Mouse (Mus musculus) brain, embryonic 18.5 days (tissue): ENCODE results near the gene Vipr2.

Experiments
- DNase-seq: peaks from one replicate; pipeline ENCODE4 v3.0.0-alpha.2; 2012; ENCODE audit warnings: low read depth, low spot score

The Vipr2 gene

GRCm38 (mm10) chr12:116077074-116077854, at the start of gene Vipr2:
TSS of gene Vipr2 (plus strand) at chr12:116077726.
- no peak for DNase-seq

- no peak for DNase-seq
These were observed 49.4 kb upstream of the Vipr2 start for GRCm38 (mm10) chr12:116028095-116028494.

DNA sequence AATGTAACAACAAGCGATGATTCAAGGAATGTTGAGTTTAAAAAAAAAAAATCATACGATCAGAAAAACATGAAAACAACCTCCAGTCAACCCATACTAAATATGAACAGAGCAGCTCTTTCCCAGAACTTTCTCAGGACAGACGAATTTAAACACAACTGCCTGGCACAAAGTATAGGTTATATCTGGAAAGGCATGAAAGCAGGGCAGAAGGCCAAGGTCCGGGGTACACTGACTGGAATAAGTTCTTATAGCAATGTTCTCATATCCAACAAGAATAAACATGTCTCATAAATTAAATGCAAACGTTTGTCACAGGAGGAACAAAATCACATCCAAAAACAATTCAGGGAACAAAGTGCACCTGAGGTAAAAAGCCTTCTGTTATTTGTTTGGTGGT, 42.2 kb upstream of the Vipr2 start:
- DNase-seq: no peak

DNA sequence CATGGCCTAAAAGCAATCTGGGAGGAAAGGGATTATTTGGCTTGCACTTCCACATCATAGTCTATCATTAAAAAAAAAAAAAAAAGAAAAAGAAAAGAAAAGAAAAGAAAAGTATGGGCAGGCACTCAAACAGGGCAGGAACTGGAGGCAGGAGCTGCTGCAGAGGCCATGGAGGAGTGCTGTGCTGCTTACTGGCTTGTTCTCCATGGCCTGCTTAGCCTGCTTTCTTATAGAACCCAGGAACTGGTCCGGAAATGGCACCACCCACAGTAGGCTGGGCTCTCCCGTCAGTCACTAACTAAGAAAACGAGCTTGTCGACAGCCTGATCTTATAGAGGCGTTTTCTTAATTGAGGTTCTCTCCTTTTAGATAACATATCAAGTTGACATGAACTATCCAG, 32.7 kb upstream of the Vipr2 start:
- DNase-seq: no peak

DNA sequence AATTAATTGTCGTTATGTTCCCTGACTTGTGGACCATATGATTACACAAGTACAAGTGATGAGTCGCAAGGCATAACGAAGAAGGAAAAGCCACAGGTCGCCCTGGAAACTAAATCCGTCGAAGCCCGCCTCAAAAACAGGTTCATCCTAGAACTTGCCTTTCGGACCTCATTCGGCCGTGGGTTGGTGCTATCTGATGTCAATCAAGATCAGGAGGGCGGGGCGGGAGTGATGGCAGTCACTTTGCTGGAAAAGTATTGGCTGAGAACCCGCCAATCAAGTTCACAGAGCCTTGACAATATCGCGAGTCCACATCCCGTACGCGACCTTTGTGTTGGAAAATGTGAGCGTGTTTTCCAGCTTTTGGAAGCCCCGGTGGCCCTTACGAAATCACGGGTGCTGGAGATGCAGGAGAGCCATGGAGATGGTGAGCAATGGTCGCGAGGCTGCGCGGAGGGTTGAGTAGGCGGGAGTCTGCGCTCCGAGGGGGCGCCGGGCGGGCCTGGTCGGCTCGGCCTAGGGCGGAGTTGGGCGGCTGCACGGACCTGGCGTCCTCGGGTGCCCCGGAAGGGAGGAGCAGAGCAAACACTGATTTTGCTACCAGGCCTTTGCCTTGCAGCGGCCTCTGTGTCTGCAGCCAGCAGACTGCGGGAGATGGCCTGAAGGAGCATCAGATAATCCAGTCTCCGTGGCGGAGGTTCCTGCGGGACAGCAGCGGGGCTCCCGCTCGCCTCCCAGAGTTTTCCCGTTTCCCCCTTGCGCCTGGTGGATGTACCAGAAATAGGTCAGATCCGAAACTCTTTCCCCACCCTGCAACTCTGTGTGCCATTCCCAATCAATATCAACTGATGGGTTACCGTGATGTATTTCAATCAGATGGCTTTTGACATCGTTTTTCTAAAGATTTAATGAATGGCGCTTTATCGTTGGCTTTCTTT, 29.8 kb upstream of the Vipr2 start, which contains the start of gene Zfp386:
Zfp386 (plus strand) TSS at position 285 of the 938 bp plus-strand sequence.
- peak; percentile 97 for DNase-seq

DNA sequence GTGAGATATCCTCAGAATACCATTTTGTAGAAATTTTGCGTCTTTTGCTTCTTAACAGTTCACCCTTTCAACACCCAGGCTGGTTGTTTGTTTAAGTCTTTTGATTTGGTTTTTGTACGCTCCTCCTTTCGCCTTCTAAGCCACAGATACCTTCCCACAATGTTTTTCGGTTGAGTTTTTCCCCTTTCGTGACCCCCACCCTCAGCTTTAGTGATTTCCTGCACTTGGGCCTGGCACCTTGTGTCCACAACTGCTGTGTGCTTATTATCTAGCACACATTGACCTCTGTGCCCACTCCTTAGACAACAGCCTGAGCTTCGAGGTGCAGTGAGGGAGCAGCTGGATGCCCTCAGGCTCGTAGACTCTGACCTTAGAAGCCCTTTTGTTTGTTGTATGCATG, 28.8 kb upstream of the Vipr2 start:
- no peak for DNase-seq

- no peak for DNase-seq
These were observed 28.3 kb upstream of the Vipr2 start for GRCm38 (mm10) chr12:116049236-116049635.

- no peak for DNase-seq
These were observed 27.8 kb upstream of the Vipr2 start for GRCm38 (mm10) chr12:116049701-116050100.

DNA sequence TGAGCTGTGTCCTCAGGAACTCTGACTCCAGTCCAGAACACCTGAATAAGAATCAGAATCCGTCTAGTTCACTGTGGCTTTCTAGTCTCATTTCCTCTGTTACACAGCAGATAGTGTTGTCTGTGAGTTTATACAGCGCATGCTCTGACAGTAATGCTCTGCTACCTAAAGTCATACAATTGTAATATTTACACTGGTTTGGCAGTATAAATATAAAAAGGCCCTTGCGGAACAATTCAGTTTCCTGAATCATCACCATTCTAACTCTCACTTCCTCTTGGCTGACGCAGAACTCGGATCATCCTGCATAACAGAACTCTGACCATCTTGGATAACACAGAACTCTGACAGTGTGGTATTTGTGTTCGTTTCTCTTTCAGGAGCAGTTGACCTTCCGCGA, 23.2 kb upstream of the Vipr2 start:
- DNase-seq: no peak

- DNase-seq: no peak
These were observed 21.4 kb upstream of the Vipr2 start for GRCm38 (mm10) chr12:116056112-116056511.

- DNase-seq: no peak
These were observed 15.8 kb upstream of the Vipr2 start for GRCm38 (mm10) chr12:116061561-116062193.

DNA sequence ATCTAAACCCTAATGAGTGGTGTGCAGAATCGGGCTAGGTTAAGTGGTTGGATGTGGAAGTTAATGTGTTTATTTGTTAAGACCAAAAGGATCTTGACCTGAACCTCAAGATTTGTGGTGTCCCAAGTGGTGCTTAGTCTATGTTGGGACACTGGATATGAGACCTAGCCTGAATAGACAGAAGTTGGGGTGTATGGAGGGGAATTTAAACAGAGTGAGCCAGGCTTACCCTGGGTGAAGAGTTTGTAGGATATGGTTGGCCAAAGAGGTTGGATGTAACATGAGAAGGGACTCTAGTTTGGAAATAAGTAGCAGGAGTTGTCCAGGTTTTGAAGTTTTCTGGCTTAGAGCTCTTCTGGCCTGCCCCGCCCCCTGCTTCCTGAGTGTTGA, 15.3 kb upstream of the Vipr2 start:
- DNase-seq: no peak

- DNase-seq: no peak
These were observed 14.5 kb upstream of the Vipr2 start for GRCm38 (mm10) chr12:116063020-116063419.

- no peak for DNase-seq
These were observed 6.5 kb upstream of the Vipr2 start for GRCm38 (mm10) chr12:116071023-116071422.

GRCm38 (mm10) chr12:116077855-116078366, 385 bp downstream of the Vipr2 start:
- no peak for DNase-seq

DNA sequence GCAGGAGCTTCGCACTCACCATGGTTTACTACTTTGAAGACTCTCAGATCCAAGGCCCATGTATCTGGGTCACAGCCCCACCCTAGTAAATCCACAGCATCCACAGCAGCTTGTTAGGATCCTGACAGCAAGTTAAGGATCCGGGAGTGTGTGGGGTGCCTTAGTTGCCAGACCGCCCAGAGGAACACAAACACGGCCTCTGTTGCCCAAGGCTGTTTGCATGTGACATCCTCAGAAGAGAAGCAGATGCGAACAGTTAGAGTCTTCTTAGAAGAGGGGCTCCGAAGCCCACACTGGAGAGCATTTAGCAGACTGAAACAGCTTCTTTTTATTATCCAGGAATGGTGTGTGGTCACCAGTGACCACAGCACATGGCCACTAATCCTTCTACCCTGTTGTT, 5.6 kb downstream of the Vipr2 start:
- DNase-seq: no peak

GRCm38 (mm10) chr12:116084294-116084693, 6.8 kb downstream of the Vipr2 start:
- DNase-seq: no peak

- no peak for DNase-seq
These were observed 9.6 kb downstream of the Vipr2 start for GRCm38 (mm10) chr12:116086951-116087600.

DNA sequence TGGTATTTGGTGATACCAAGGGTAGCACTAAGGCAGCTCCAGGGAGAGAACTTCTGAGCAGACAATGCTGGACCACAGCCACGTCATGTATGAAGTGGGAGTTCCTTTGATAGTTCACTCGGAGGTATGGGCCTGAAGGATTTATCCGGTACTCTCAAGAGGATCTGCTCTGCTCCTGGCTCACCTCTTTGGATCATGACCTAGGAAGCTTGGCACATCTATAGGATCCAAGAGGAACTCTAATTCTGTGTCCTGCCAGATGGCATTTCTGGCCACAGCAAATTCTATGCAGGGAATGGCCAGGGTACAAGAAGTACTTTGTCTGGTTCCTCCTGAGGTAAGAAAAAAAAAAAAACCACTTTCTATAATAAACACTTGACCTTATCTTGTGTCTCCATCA, 12.3 kb downstream of the Vipr2 start:
- no peak for DNase-seq

GRCm38 (mm10) chr12:116094765-116095555, 17.4 kb downstream of the Vipr2 start:
- no peak for DNase-seq
